Mouse (Mus musculus) embryonic facial prominence, embryonic 10.5 days (tissue): Measurements from ENCODE around the gene Mrpl28. TPM values are rescaled to one million over a fixed set of nuclear protein-coding genes. Genes with fewer than 3 reads are reported as not detected.
"Not testable (repeated sequence)": the region's sequence is repeated elsewhere in the genome, so short reads cannot be mapped to it uniquely, and the experiment has no call there.

ENCODE experiments used
- DNase-seq: peaks from one replicate; pipeline ENCODE4 v3.0.0-alpha.2; 2017; ENCODE audit warnings: low spot score
- H3K27ac ChIP-seq: fragments of 300-500 bp; sonication (generic); replicated peaks from 2 replicates; pipeline ENCODE4 v1.5.1; 2016; ENCODE audit warnings: mild to moderate bottlenecking
- H3K27me3 ChIP-seq: fragments of 300-500 bp; sonication (generic); replicated peaks from 2 replicates; pipeline ENCODE4 v1.6.1; 2016; ENCODE audit warnings: low read depth, mild to moderate bottlenecking; ENCODE audit not compliant: poor library complexity, severe bottlenecking
- H3K36me3 ChIP-seq: fragments of 300-500 bp; sonication (generic); replicated peaks from 2 replicates; pipeline ENCODE4 v1.6.1; 2016; ENCODE audit warnings: mild to moderate bottlenecking, moderate library complexity
- H3K4me1 ChIP-seq: fragments of 300-500 bp; sonication (generic); 2 replicates; pipeline ENCODE4 v1.6.1; 2016
- H3K4me3 ChIP-seq: fragments of 300-500 bp; sonication (generic); 2 replicates; pipeline ENCODE4 v1.5.1; 2016; ENCODE audit warnings: mild to moderate bottlenecking, moderate library complexity
- H3K9me3 ChIP-seq: fragments of 300-500 bp; sonication (generic); 2 replicates; pipeline ENCODE4 v1.6.1; 2016; ENCODE audit warnings: mild to moderate bottlenecking
- WGBS: fragments of 180-500 bp; shearing (Covaris S2); methylation state at CpG from one replicate; pipeline ENCODE4 v1.1.7; 2016; 5-methylcytosine and 5-hydroxymethylcytosine counted together
- polyA plus RNA-seq: library from polyadenylated mRNA; unstranded; fragments of >200 nt; fragmentation: Nextera tagmentation; extraction: Ambion mirVana; gene quantifications from 2 replicates; pipeline ENCODE4 v1.2.1, GENCODE M21; 2016

The Mrpl28 gene
- polyA plus RNA-seq, 1 experiment from 2014 or later = 289 TPM

DNA sequence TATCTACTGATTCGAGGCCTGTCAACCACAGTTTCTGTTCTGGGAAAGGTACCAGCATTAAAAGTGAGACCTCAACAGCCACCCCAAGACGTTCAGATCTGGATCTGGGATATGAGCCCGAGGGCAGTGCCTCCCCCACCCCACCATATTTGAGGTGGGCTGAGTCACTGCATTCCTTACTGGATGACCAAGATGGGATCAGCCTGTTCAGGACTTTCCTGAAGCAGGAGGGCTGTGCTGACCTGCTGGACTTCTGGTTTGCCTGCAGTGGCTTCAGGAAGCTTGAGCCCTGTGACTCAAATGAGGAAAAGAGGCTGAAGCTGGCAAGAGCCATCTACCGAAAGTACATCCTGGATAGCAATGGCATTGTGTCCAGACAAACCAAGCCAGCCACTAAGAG, 19.5 kb downstream of the Mrpl28 start:
- no peak for DNase-seq
- Histone ChIP-seq H3K27ac (no peak overlapping the region), H3K9me3 (no peaks in the 10 kb centered on the region), H3K4me1 (peaks cover 29% of the 10 kb centered on the region), H3K27me3 (no peaks in the 10 kb centered on the region), H3K36me3 (peaks cover 61% of the 10 kb centered on the region), H3K4me3 (no peak overlapping the region)
- WGBS = 92% methylated on average over 4 of the region's 4 CpGs

DNA sequence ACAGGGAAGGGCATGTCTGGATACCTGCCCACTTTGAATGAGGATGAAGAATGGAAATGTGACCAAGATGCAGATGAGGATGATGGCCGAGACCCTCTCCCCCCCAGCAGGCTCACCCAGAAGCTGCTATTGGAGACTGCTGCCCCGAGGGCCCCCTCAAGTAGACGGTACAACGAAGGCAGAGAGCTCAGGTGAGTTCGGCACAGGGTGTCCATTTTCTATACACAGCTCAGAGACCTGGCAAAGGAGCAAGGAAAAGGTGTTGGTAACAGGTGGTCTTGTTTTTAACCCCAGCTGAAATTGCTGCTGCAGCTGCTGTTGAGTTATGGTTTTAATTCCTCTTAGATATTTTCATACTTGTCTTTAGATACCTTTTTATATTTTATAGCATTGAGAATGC, 20.1 kb downstream of the Mrpl28 start:
- 94% methylated on average over 5 of the region's 5 CpGs for whole genome bisulfite sequencing
- H3K4me1 ChIP-seq = peaks cover 23% of the 10 kb centered on the region
- no peak for DNase-seq
- no peak overlapping the region for H3K4me3 ChIP-seq
- H3K36me3 ChIP-seq = peaks cover 67% of the 10 kb centered on the region
- no peak overlapping the region for H3K27ac ChIP-seq
- no peaks in the 10 kb centered on the region for H3K9me3 ChIP-seq
- H3K27me3 ChIP-seq = no peaks in the 10 kb centered on the region

DNA sequence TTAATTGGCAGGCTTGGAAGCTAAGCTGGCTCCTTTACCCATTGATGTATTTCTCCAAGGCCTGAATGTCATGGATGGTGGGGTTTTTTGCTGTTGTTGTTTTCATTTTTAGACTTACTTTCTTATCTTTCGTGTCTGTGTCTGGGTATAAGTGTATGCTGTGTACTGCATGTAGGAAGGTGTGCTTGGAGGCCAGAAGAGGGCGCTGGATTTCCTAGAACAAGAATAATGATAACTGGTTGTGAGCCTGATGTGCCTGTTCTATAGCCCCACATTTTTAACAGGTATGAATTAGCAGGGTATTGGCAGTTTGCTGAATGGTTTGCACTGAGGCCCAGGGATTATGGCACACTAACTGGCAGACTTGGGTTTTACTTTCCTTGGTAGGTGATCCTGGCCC, 25.8 kb downstream of the Mrpl28 start:
- DNase-seq = no peak
- H3K4me3 ChIP-seq = no peak overlapping the region
- H3K27ac ChIP-seq = no peak overlapping the region
- H3K36me3 ChIP-seq = peaks cover 97% of the 10 kb centered on the region
- no peaks in the 10 kb centered on the region; the same call in 1 of the 2 replicates for H3K9me3 ChIP-seq
- WGBS = 81% methylated on average over 2 of the region's 2 CpGs
- H3K4me1 ChIP-seq = no peaks in the 10 kb centered on the region
- H3K27me3 ChIP-seq = no peaks in the 10 kb centered on the region

DNA sequence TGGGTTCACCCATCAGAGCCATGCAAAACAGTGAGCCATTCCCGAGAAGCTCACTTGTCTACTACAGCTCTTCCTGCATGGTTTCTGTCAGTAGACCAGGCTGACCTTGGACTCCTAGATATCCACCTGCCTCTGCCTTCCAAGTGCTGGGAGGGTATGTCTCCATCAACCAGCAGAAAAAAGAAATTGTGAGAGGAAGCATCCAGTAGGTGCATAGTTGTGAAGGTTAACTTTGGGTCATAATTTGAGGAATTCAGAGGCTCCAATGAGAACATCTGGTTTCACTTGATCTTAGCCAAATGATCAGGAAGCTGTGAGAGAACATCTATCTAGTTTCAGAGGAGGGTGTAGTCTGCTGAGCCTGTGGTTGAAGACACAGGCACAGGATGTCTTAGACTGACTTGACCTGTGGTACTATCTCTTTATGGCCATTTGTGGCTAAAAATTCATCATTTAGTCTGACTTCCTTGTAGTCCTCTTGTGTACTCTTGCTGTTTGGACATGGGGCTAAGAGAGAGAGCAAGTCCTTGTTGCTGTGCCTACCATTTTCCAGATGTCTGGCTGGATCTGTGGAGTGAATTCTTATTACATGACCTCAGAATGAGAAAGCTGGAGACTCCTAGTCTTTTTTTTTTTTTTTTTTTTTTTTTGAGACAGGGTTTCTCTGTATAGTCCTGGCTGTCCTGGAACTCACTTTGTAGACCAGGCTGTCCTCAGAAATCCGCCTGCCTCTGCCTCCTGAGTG, 28.8 kb downstream of the Mrpl28 start:
- 88% methylated on average over 2 of the region's 2 CpGs for WGBS
- no peaks in the 10 kb centered on the region for H3K27me3 ChIP-seq
- no peak overlapping the region for H3K4me3 ChIP-seq
- DNase-seq = no peak
- no peaks in the 10 kb centered on the region for H3K4me1 ChIP-seq
- peaks cover 94% of the 10 kb centered on the region for H3K36me3 ChIP-seq
- no peaks in the 10 kb centered on the region; the same call in 1 of the 2 replicates for H3K9me3 ChIP-seq
- no peak overlapping the region for H3K27ac ChIP-seq

DNA sequence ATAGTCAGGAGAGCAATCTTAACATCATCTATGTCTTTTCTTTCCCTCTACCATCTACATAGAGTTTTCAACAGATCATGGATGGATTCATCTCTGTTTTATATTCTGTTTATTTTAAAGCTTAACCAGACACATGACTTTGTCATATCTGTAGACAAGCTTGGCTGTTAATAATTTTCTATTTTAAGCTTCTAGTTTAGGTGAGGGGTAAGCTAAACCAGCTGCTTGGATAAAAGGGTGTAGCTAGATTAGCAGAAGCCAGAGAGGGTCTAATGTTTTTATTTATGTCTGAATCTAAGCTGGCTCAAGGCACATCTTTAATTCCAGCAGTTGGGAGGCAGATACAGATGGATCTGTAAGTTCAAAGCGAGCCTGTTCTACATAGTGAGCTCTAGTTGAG, 39.4 kb downstream of the Mrpl28 start:
- Histone ChIP-seq H3K27ac (no peak overlapping the region), H3K4me1 (peaks cover 6% of the 10 kb centered on the region), H3K9me3 (no peaks in the 10 kb centered on the region), H3K4me3 (no peak overlapping the region), H3K36me3 (peaks cover 41% of the 10 kb centered on the region), H3K27me3 (no peaks in the 10 kb centered on the region)
- no peak for DNase-seq
- 89% methylated on average over 1 of the region's 1 CpGs for WGBS

DNA sequence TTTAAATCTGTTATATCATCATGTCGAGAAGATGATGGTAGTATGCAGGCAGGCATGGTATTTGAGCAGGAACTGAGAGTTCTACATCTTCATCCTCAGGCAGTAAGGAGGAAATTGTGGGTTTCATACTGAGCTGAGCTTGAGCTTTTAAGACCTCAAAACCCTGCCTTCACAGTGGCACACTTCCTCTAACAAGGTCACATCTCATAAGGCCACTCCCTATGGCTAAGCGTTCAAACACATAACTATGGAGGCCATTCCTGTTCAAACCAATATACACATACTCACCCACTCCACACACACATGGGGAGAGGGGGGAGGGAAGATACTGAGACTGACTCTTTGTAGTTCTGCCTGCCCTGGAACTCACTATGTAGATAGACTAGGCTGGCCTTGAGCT, 44.7 kb downstream of the Mrpl28 start:
- Histone ChIP-seq H3K9me3 (no peaks in the 10 kb centered on the region), H3K27ac (no peak overlapping the region), H3K4me1 (peaks cover 6% of the 10 kb centered on the region), H3K27me3 (no peaks in the 10 kb centered on the region), H3K4me3 (no peak overlapping the region), H3K36me3 (peaks cover 39% of the 10 kb centered on the region)
- WGBS = 96% methylated on average over 2 of the region's 2 CpGs
- no peak for DNase-seq

DNA sequence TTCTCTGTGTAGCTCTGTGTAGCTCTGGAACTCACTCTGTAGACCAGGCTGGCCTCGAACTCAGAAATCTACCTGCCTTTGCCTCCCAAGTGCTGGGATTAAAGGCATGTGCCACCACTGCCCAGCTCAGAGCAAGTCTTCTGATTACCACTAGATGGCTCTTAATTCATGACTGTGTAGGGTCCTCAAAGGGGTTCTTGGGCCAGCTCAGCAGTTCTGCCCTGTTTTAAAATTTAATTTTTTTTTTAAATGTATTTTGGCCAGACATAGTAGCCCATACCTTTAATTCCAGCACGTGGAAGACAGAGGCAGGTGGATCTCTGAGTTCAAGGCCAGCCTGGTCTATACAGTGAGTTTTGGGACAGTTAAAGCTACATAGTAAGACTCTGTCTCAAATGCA, 51.9 kb downstream of the Mrpl28 start:
- not testable (repeated sequence) for H3K4me1 ChIP-seq, DNase-seq, H3K4me3 ChIP-seq, H3K27ac ChIP-seq, H3K9me3 ChIP-seq, H3K27me3 ChIP-seq
- peaks cover 63% of the 10 kb centered on the region for H3K36me3 ChIP-seq
- 84% methylated on average over 2 of the region's 2 CpGs for WGBS

Other genes with a start within 250 kb of the Mrpl28 start
- gene Mettl26, start 248.4 kb upstream of the Mrpl28 start, polyA plus RNA-seq = 68.1 and 69.8 TPM in 2 replicates
- gene Wfikkn1, start 242.6 kb upstream of the Mrpl28 start, polyA plus RNA-seq = 7.8 and 12.6 TPM in 2 replicates
- gene Rab40c, start 203.8 kb upstream of the Mrpl28 start, polyA plus RNA-seq = 30.9 and 34.0 TPM in 2 replicates
- gene Pigq, start 178.6 kb upstream of the Mrpl28 start, polyA plus RNA-seq = 62.9 and 69.3 TPM in 2 replicates
- gene Nhlrc4, start 178.5 kb upstream of the Mrpl28 start, polyA plus RNA-seq = 0.88 TPM in 1 of 2 replicates, not detected in the other
- 0.35 and 0.36 TPM in 2 replicates for gene A930017K11Rik, start 170.9 kb upstream of the Mrpl28 start, polyA plus RNA-seq
- 34.3 and 40.1 TPM in 2 replicates for gene Capn15, start 137.7 kb upstream of the Mrpl28 start, polyA plus RNA-seq
- 24.5 and 25.3 TPM in 2 replicates for gene Rab11fip3, start 53.9 kb upstream of the Mrpl28 start, polyA plus RNA-seq
- gene Decr2, start 33.2 kb upstream of the Mrpl28 start, polyA plus RNA-seq = 29.1 and 30.1 TPM in 2 replicates
- gene Nme4, start 27.9 kb upstream of the Mrpl28 start, polyA plus RNA-seq = 145 and 159 TPM in 2 replicates
- 1.2 TPM in 2 replicates for gene Tmem8, start 10.2 kb upstream of the Mrpl28 start, polyA plus RNA-seq
- 9.5 and 12.4 TPM in 2 replicates for gene Axin1, start 15.2 kb downstream of the Mrpl28 start, polyA plus RNA-seq
- gene Pdia2, start 75.6 kb downstream of the Mrpl28 start, polyA plus RNA-seq = 0.31 and 1.1 TPM in 2 replicates
- 1.5 and 4.7 TPM in 2 replicates for gene Rgs11, start 79.5 kb downstream of the Mrpl28 start, polyA plus RNA-seq
- gene Arhgdig, start 84.3 kb downstream of the Mrpl28 start, polyA plus RNA-seq = 8.5 and 13.4 TPM in 2 replicates
- 26.8 and 27.6 TPM in 2 replicates for gene Fam234a, start 120.7 kb downstream of the Mrpl28 start, polyA plus RNA-seq
- 135 and 138 TPM in 2 replicates for gene Luc7l, start 129.4 kb downstream of the Mrpl28 start, polyA plus RNA-seq